Mouse (Mus musculus): ENCODE measurements around the gene Olfr1013. TPM values are rescaled to one million over a fixed set of nuclear protein-coding genes. Genes with fewer than 3 reads are reported as not detected.

The Olfr1013 gene
- polyA plus RNA-seq, 1 experiment from 2014 or later = not detected

Other genes with a start within 250 kb of the Olfr1013 start
- 0.29 and 0.88 TPM in 2 replicates for gene 4833423E24Rik, start 248.1 kb upstream of the Olfr1013 start, polyA plus RNA-seq (2015; fragmentation: Nextera tagmentation; extraction: Ambion mirVana)
- not detected in 2 replicates for gene Olfr996, start 187.9 kb upstream of the Olfr1013 start, polyA plus RNA-seq (2015; fragmentation: Nextera tagmentation; extraction: Ambion mirVana)
- gene Olfr998, start 178.2 kb upstream of the Olfr1013 start, polyA plus RNA-seq (2015; fragmentation: Nextera tagmentation; extraction: Ambion mirVana) = not detected in 2 replicates
- gene Olfr1000, start 155.2 kb upstream of the Olfr1013 start, polyA plus RNA-seq (2015; fragmentation: Nextera tagmentation; extraction: Ambion mirVana) = not detected in 2 replicates
- gene Olfr1002, start 116.4 kb upstream of the Olfr1013 start, polyA plus RNA-seq (2015; fragmentation: Nextera tagmentation; extraction: Ambion mirVana) = not detected in 2 replicates
- gene Olfr154, start 102.6 kb upstream of the Olfr1013 start, polyA plus RNA-seq (2015; fragmentation: Nextera tagmentation; extraction: Ambion mirVana) = not detected in 2 replicates
- gene Olfr1006, start 88.3 kb upstream of the Olfr1013 start, polyA plus RNA-seq (2015; fragmentation: Nextera tagmentation; extraction: Ambion mirVana) = not detected in 2 replicates
- gene Olfr1008, start 77.7 kb upstream of the Olfr1013 start, polyA plus RNA-seq (2015; fragmentation: Nextera tagmentation; extraction: Ambion mirVana) = not detected in 2 replicates
- not detected in 2 replicates for gene Olfr1009, start 51.7 kb upstream of the Olfr1013 start, polyA plus RNA-seq (2015; fragmentation: Nextera tagmentation; extraction: Ambion mirVana)
- not detected in 2 replicates for gene Olfr1012, start 4.3 kb upstream of the Olfr1013 start, polyA plus RNA-seq (2015; fragmentation: Nextera tagmentation; extraction: Ambion mirVana)
- gene Olfr1014, start 5.6 kb downstream of the Olfr1013 start, polyA plus RNA-seq (2015; fragmentation: Nextera tagmentation; extraction: Ambion mirVana) = not detected in 2 replicates
- gene Olfr1015, start 14.9 kb downstream of the Olfr1013 start, polyA plus RNA-seq (2015; fragmentation: Nextera tagmentation; extraction: Ambion mirVana) = not detected in 2 replicates
- gene Olfr1016, start 35.4 kb downstream of the Olfr1013 start, polyA plus RNA-seq (2015; fragmentation: Nextera tagmentation; extraction: Ambion mirVana) = not detected in 2 replicates
- not detected in 2 replicates for gene Olfr1018, start 51.4 kb downstream of the Olfr1013 start, polyA plus RNA-seq (2015; fragmentation: Nextera tagmentation; extraction: Ambion mirVana)
- not detected in 2 replicates for gene Olfr1019, start 78.4 kb downstream of the Olfr1013 start, polyA plus RNA-seq (2015; fragmentation: Nextera tagmentation; extraction: Ambion mirVana)
- not detected in 2 replicates for gene Olfr1020, start 79.9 kb downstream of the Olfr1013 start, polyA plus RNA-seq (2015; fragmentation: Nextera tagmentation; extraction: Ambion mirVana)
- not detected in 2 replicates for gene Olfr1022, start 101.5 kb downstream of the Olfr1013 start, polyA plus RNA-seq (2015; fragmentation: Nextera tagmentation; extraction: Ambion mirVana)
- gene Olfr1023, start 118.5 kb downstream of the Olfr1013 start, polyA plus RNA-seq (2015; fragmentation: Nextera tagmentation; extraction: Ambion mirVana) = not detected in 2 replicates
- not detected in 2 replicates for gene Olfr1024, start 138.0 kb downstream of the Olfr1013 start, polyA plus RNA-seq (2015; fragmentation: Nextera tagmentation; extraction: Ambion mirVana)
- gene Olfr1025-ps1, start 148.1 kb downstream of the Olfr1013 start, polyA plus RNA-seq (2015; fragmentation: Nextera tagmentation; extraction: Ambion mirVana) = not detected in 2 replicates
- gene Olfr1026, start 154.5 kb downstream of the Olfr1013 start, polyA plus RNA-seq (2015; fragmentation: Nextera tagmentation; extraction: Ambion mirVana) = not detected in 2 replicates
- gene Olfr1028, start 183.3 kb downstream of the Olfr1013 start, polyA plus RNA-seq (2015; fragmentation: Nextera tagmentation; extraction: Ambion mirVana) = not detected in 2 replicates
- not detected in 2 replicates for gene Olfr1029, start 206.8 kb downstream of the Olfr1013 start, polyA plus RNA-seq (2015; fragmentation: Nextera tagmentation; extraction: Ambion mirVana)
- gene Olfr1030, start 212.2 kb downstream of the Olfr1013 start, polyA plus RNA-seq (2015; fragmentation: Nextera tagmentation; extraction: Ambion mirVana) = not detected in 2 replicates
- gene Olfr1031, start 223.2 kb downstream of the Olfr1013 start, polyA plus RNA-seq (2015; fragmentation: Nextera tagmentation; extraction: Ambion mirVana) = not detected in 2 replicates
- not detected in 2 replicates for gene Olfr1032, start 238.4 kb downstream of the Olfr1013 start, polyA plus RNA-seq (2015; fragmentation: Nextera tagmentation; extraction: Ambion mirVana)